Mouse (Mus musculus) forebrain, embryonic 16.5 days (tissue): ENCODE results near the gene Fkbp11. TPM values are rescaled to one million over a fixed set of nuclear protein-coding genes. Genes with fewer than 3 reads are reported as not detected.
A peak's percentile ranks its signal among the peaks of the same experiment; 100 is the strongest.

ENCODE experiments used
- ATAC-seq: fragments of 200-750 bp; cut with Nextera tagmentation; 2 replicates; pipeline ENCODE4 v1.8.0; 2017; ENCODE audit warnings: mild to moderate bottlenecking, moderate library complexity
- H3K27ac ChIP-seq: fragments of 300-500 bp; sonication (generic); 2 replicates; pipeline ENCODE4 v1.5.1; 2014; ENCODE audit warnings: low read length, control low read depth
- H3K27me3 ChIP-seq: fragments of 300-500 bp; sonication (generic); replicated peaks from 2 replicates; pipeline ENCODE4 v1.6.1; 2014; ENCODE audit warnings: low read length; ENCODE audit not compliant: control insufficient read depth, insufficient read depth
- H3K36me3 ChIP-seq: fragments of 300-500 bp; sonication (generic); 2 replicates; pipeline ENCODE4 v1.6.1; 2014; ENCODE audit not compliant: control insufficient read depth, insufficient read depth
- H3K4me1 ChIP-seq: fragments of 300-500 bp; sonication (generic); replicated peaks from 2 replicates; pipeline ENCODE4 v1.6.1; 2014; ENCODE audit warnings: low read length; ENCODE audit not compliant: control insufficient read depth, insufficient read depth
- H3K4me2 ChIP-seq: fragments of 300-500 bp; sonication (generic); 2 replicates; pipeline ENCODE4 v1.6.1; 2014; ENCODE audit warnings: mild to moderate bottlenecking, low read length, control low read depth
- H3K4me3 ChIP-seq: fragments of 300-500 bp; sonication (generic); replicated peaks from 2 replicates; pipeline ENCODE4 v1.5.1; 2014; ENCODE audit warnings: mild to moderate bottlenecking, low read length, control low read depth
- H3K9ac ChIP-seq: fragments of 300-500 bp; sonication (generic); replicated peaks from 2 replicates; pipeline ENCODE4 v1.6.1; 2014; ENCODE audit warnings: low read depth, low read length, control low read depth
- H3K9me3 ChIP-seq: fragments of 300-500 bp; sonication (generic); 2 replicates; pipeline ENCODE4 v1.6.1; 2016; ENCODE audit warnings: low read length; ENCODE audit not compliant: control insufficient read depth
- WGBS: fragments of 180-500 bp; shearing (Covaris S2); extraction: QIAGEN DNeasy Blood & Tissue Kit; methylation state at CpG from one replicate; pipeline ENCODE4 v1.1.7; 2014; 5-methylcytosine and 5-hydroxymethylcytosine counted together
- polyA plus RNA-seq: library from polyadenylated mRNA; unstranded; fragments of >200 nt; fragmentation: Nextera tagmentation; extraction: Ambion mirVana; gene quantifications from 2 replicates; pipeline ENCODE4 v1.2.1, GENCODE M21; 2015

The Fkbp11 gene
- polyA plus RNA-seq, 1 experiment from 2014 or later, result 3.7 TPM

- H3K9me3 ChIP-seq, result no peaks in the 10 kb centered on the region
- H3K36me3 ChIP-seq, result no peaks in the 10 kb centered on the region
- H3K4me3 ChIP-seq, result peak overlapping the region; percentile 54
- peak overlapping the region; percentile 70 for H3K27ac ChIP-seq
- no peaks in the 10 kb centered on the region for H3K27me3 ChIP-seq
- no peak for ATAC-seq
- peaks cover 35% of the 10 kb centered on the region for H3K4me1 ChIP-seq
- peak overlapping the region; percentile 91 for H3K4me2 ChIP-seq
- peak overlapping the region; percentile 53 for H3K9ac ChIP-seq
- WGBS, result 5% methylated on average over 14 of the region's 14 CpGs
Observed at GRCm38 (mm10) chr15:98675634-98676250, 52.3 kb downstream of the Fkbp11 start.

- WGBS, result 21% methylated on average over 11 of the region's 11 CpGs
- H3K27ac ChIP-seq, result peak overlapping the region; percentile 70
- H3K27me3 ChIP-seq, result no peaks in the 10 kb centered on the region
- H3K9ac ChIP-seq, result peak overlapping the region; percentile 53
- peak overlapping the region; percentile 54 for H3K4me3 ChIP-seq
- no peak for ATAC-seq
- H3K4me2 ChIP-seq, result peak overlapping the region; percentile 91
- H3K9me3 ChIP-seq, result no peaks in the 10 kb centered on the region
- H3K36me3 ChIP-seq, result no peaks in the 10 kb centered on the region
- H3K4me1 ChIP-seq, result peaks cover 35% of the 10 kb centered on the region
Observed at GRCm38 (mm10) chr15:98674994-98675545, 52.9 kb downstream of the Fkbp11 start.

Other genes starting within 250 kb of the Fkbp11 start
- not detected in 2 replicates for gene Lalba, start 245.5 kb downstream of the Fkbp11 start, polyA plus RNA-seq
- gene Olfr279, start 235.8 kb downstream of the Fkbp11 start, polyA plus RNA-seq, result not detected in 2 replicates
- 130 and 141 TPM in 2 replicates for gene Kansl2, start 193.9 kb downstream of the Fkbp11 start, polyA plus RNA-seq
- 74.5 and 78.4 TPM in 2 replicates for gene Ccnt1, start 157.3 kb downstream of the Fkbp11 start, polyA plus RNA-seq
- gene 4930415O20Rik, start 157.2 kb downstream of the Fkbp11 start, polyA plus RNA-seq, result 0.56 TPM in 1 of 2 replicates, not detected in the other
- gene Adcy6, start 118.1 kb downstream of the Fkbp11 start, polyA plus RNA-seq, result 11.2 and 16.1 TPM in 2 replicates
- gene Cacnb3, start 97.4 kb downstream of the Fkbp11 start, polyA plus RNA-seq, result 138 and 168 TPM in 2 replicates
- 17.6 and 25.5 TPM in 2 replicates for gene Ddx23, start 65.3 kb downstream of the Fkbp11 start, polyA plus RNA-seq
- gene Rnd1, start 50.7 kb downstream of the Fkbp11 start, polyA plus RNA-seq, result 15.5 and 16.4 TPM in 2 replicates
- 2.9 and 4.2 TPM in 2 replicates for gene Ccdc65, start 20.0 kb downstream of the Fkbp11 start, polyA plus RNA-seq
- gene Arf3, start 35.0 kb upstream of the Fkbp11 start, polyA plus RNA-seq, result 82.6 and 99.9 TPM in 2 replicates
- gene Wnt10b, start 50.0 kb upstream of the Fkbp11 start, polyA plus RNA-seq, result not detected in 2 replicates
- 0.10 and 0.42 TPM in 2 replicates for gene Wnt1, start 61.7 kb upstream of the Fkbp11 start, polyA plus RNA-seq
- gene Ddn, start 81.3 kb upstream of the Fkbp11 start, polyA plus RNA-seq, result 0.46 and 0.58 TPM in 2 replicates
- gene Prkag1, start 103.3 kb upstream of the Fkbp11 start, polyA plus RNA-seq, result 79.5 and 89.2 TPM in 2 replicates
- gene Kmt2d, start 143.0 kb upstream of the Fkbp11 start, polyA plus RNA-seq, result 11.0 and 12.8 TPM in 2 replicates
- gene Rhebl1, start 166.3 kb upstream of the Fkbp11 start, polyA plus RNA-seq, result 51.2 and 52.7 TPM in 2 replicates
- 0.65 and 0.66 TPM in 2 replicates for gene Dhh, start 170.3 kb upstream of the Fkbp11 start, polyA plus RNA-seq
- gene Lmbr1l, start 190.0 kb upstream of the Fkbp11 start, polyA plus RNA-seq, result 43.0 and 54.9 TPM in 2 replicates
- gene Tuba1b, start 206.4 kb upstream of the Fkbp11 start, polyA plus RNA-seq, result 1,178 and 1,185 TPM in 2 replicates
- gene Gm49450, start 225.4 kb upstream of the Fkbp11 start, polyA plus RNA-seq, result not detected in 2 replicates
- gene Tuba1a, start 225.5 kb upstream of the Fkbp11 start, polyA plus RNA-seq, result 16,411 and 16,831 TPM in 2 replicates